Mouse (Mus musculus) intestine, embryonic 15.5 days (tissue): ENCODE results near the gene Tmem170. TPM values are rescaled to one million over a fixed set of nuclear protein-coding genes. Genes with fewer than 3 reads are reported as not detected.

Experiments
- ATAC-seq: fragments of 200-750 bp; cut with Nextera tagmentation; 2 replicates; pipeline ENCODE4 v1.8.0; 2017; ENCODE audit warnings: moderate TSS enrichment, moderate library complexity
- H3K27ac ChIP-seq: fragments of 300-500 bp; sonication (generic); 2 replicates; pipeline ENCODE4 v1.5.1; 2015; ENCODE audit warnings: mild to moderate bottlenecking, inconsistent platforms
- H3K27me3 ChIP-seq: fragments of 300-500 bp; sonication (generic); replicated peaks from 2 replicates; pipeline ENCODE4 v1.6.1; 2015; ENCODE audit warnings: inconsistent platforms
- H3K36me3 ChIP-seq: fragments of 300-500 bp; sonication (generic); 2 replicates; pipeline ENCODE4 v1.6.1; 2015; ENCODE audit warnings: inconsistent platforms
- H3K4me1 ChIP-seq: fragments of 300-500 bp; sonication (generic); replicated peaks from 2 replicates; pipeline ENCODE4 v1.6.1; 2015; ENCODE audit warnings: inconsistent platforms
- H3K4me2 ChIP-seq: fragments of 300-500 bp; sonication (generic); replicated peaks from 2 replicates; pipeline ENCODE4 v1.6.1; 2015; ENCODE audit warnings: mild to moderate bottlenecking, inconsistent platforms
- H3K4me3 ChIP-seq: fragments of 300-500 bp; sonication (generic); replicated peaks from 2 replicates; pipeline ENCODE4 v1.5.1; 2015; ENCODE audit warnings: inconsistent platforms
- H3K9ac ChIP-seq: fragments of 300-500 bp; sonication (generic); 2 replicates; pipeline ENCODE4 v1.6.1; 2015; ENCODE audit warnings: inconsistent platforms
- H3K9me3 ChIP-seq: fragments of 300-500 bp; sonication (generic); 2 replicates; pipeline ENCODE4 v1.6.1; 2016; ENCODE audit warnings: inconsistent platforms
- WGBS: fragments of 180-500 bp; shearing (Covaris S2); methylation state at CpG from one replicate; pipeline ENCODE4 v1.1.7; 2015; 5-methylcytosine and 5-hydroxymethylcytosine counted together
- polyA plus RNA-seq: library from polyadenylated mRNA; unstranded; fragments of >200 nt; fragmentation: Nextera tagmentation; extraction: Ambion mirVana; gene quantifications from 2 replicates; pipeline ENCODE4 v1.2.1, GENCODE M21; 2015

Gene Tmem170
- 15.9 and 16.0 TPM in 2 replicates for polyA plus RNA-seq

DNA sequence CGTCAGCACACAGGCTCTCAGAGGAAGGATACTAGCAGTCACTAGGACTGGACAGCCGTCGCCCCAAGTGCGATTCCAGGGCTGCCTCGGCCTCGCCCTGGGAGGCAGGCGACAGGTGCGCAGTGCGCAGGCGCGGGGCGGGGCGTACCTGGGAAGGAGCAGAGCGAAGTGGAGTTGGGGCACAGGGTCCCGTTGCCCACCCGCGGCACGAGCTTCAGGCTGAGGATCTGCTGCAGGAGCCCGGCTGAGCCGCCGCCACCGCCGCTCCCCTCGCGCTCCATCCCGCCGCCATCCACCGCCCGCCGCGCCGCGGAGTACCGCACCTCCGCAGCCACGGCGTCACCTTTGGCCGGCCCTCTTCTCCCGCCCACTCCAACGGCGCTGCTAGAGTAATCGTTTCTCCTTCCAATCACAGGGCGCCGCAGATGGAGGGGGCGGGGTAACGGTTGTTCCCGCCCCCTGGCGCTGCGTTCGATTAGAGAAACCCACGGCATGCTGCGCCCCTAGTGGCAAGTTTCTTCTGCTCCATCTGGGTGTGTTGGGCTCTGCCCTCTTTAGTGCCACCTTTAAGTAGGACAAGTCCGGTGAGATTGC lies at the start of gene Tmem170:
Tmem170 (minus strand) TSS at position 396 of the 594 bp plus-strand sequence.
- Histone ChIP-seq H3K36me3 (no peaks in the 10 kb centered on the region), H3K4me2 (peak within 1 kb of the TSS; percentile 78), H3K9ac (peak within 1 kb of the TSS; percentile 82), H3K27me3 (no peaks in the 10 kb centered on the region), H3K4me1 (no peaks in the 10 kb centered on the region), H3K9me3 (no peaks in the 10 kb centered on the region), H3K4me3 (peak within 1 kb of the TSS; percentile 83), H3K27ac (peak within 1 kb of the TSS; percentile 81)
- peak; percentile 99 for ATAC-seq
- under 1% methylated on average over 53 of the region's 53 CpGs for WGBS

DNA sequence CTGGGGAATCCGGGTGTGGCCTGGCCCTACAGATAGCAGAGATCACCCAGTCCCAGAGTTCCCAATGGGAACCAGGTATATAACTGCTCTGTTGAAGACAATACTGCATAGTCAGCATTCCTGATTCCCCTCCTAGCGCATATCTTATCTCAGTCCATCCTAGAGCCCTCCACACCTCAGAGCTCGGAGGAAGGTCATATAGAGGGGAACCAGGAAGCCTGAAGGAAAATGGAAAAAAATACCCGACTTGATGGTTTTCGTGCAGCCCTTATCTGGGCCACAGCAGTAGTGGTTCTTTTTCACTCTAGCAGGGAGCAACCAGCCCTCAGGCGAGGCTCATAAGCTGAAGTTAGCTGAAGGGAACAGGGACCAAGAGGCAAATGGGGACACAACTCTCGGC lies 48.4 kb upstream of the Tmem170 start:
- H3K36me3 ChIP-seq = no peaks in the 10 kb centered on the region
- no peaks in the 10 kb centered on the region for H3K27me3 ChIP-seq
- H3K4me1 ChIP-seq = no peaks in the 10 kb centered on the region
- H3K9ac ChIP-seq = no peak overlapping the region
- H3K9me3 ChIP-seq = no peaks in the 10 kb centered on the region
- WGBS = 61% methylated on average over 7 of the region's 7 CpGs
- no peak overlapping the region for H3K27ac ChIP-seq
- H3K4me2 ChIP-seq = no peak overlapping the region
- peak; percentile 76 for ATAC-seq
- no peak overlapping the region for H3K4me3 ChIP-seq

DNA sequence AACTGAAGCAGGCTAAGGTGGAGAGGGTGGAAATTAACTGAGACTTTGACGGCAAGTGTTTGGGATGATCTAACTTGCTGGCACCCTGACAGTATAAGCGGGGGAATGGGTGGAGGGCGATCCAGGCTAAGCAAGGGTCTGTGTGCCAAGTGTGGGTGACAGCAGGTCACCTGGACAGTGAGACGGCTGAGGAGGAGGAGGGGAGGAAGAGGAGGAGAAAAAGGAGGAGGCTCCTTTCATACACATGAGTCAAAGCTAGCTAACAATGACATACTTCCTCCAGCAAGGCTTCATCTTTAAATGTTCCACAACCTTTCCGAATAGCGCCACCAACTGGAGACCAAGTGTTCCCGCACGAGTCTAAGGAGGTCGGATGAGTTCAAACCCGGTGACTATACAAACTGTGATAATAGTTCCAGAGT lies 46.8 kb upstream of the Tmem170 start:
- Histone ChIP-seq H3K4me2 (no peak overlapping the region), H3K4me3 (no peak overlapping the region)
- WGBS = 32% methylated on average over 10 of the region's 10 CpGs

DNA sequence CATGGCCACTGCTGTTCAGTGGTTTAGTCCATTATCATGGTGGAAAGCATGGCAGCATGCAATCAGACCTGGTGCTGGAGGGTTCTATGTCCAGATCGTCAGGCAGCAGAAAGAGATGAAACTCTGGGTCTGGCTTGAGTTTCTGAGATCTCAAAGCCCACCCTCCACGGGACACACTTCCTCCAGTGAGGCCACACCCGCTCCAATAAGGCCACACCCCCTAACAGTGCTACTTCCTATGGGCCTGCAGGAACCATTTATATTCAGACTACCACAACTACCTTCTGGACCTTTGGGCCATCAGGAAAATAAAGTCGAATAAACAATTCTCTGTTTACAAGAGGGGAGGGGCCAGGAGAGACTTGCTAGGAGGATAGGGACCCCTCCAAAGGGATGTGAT lies 44.4 kb upstream of the Tmem170 start:
- H3K36me3 ChIP-seq = no peaks in the 10 kb centered on the region
- H3K9me3 ChIP-seq = no peaks in the 10 kb centered on the region
- no peak overlapping the region for H3K4me2 ChIP-seq
- ATAC-seq = no peak
- H3K27me3 ChIP-seq = no peaks in the 10 kb centered on the region
- WGBS = 76% methylated on average over 4 of the region's 4 CpGs
- H3K4me3 ChIP-seq = no peak overlapping the region
- H3K9ac ChIP-seq = no peak overlapping the region
- H3K27ac ChIP-seq = no peak overlapping the region
- no peaks in the 10 kb centered on the region for H3K4me1 ChIP-seq

More for the DNA sequence above, 46.8 kb upstream of the Tmem170 start:
- Histone ChIP-seq H3K27me3 (no peaks in the 10 kb centered on the region), H3K9ac (no peak overlapping the region), H3K36me3 (no peaks in the 10 kb centered on the region), H3K9me3 (no peaks in the 10 kb centered on the region), H3K27ac (no peak overlapping the region), H3K4me1 (no peaks in the 10 kb centered on the region)
- peak; percentile 46; the same call in 1 of the 2 replicates for ATAC-seq

DNA sequence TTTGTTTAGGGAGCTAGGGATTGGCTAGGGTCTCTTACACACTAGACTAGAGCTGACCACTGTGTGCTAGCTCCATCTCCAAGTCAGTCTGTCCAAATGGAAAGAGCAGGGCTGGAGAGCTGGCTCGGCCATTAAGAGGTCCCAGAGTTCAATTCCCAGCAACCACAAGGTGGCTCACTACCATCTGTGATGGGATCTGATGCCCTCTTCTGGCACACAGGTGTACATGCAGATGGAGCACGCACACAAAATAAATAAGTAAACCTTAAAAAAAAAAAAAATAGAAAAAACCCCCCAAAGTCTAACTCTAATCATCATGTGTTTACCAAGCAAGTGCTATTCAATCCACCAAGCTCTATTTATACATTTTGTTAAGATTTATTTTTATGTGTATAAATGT lies 43.1 kb upstream of the Tmem170 start:
- H3K9ac ChIP-seq = no peak overlapping the region
- H3K27ac ChIP-seq = no peak overlapping the region
- no peaks in the 10 kb centered on the region for H3K4me1 ChIP-seq
- no peaks in the 10 kb centered on the region for H3K36me3 ChIP-seq
- no peak overlapping the region for H3K4me2 ChIP-seq
- WGBS = 88% methylated on average over 2 of the region's 2 CpGs
- no peaks in the 10 kb centered on the region for H3K27me3 ChIP-seq
- no peaks in the 10 kb centered on the region for H3K9me3 ChIP-seq
- H3K4me3 ChIP-seq = no peak overlapping the region
- no peak for ATAC-seq

DNA sequence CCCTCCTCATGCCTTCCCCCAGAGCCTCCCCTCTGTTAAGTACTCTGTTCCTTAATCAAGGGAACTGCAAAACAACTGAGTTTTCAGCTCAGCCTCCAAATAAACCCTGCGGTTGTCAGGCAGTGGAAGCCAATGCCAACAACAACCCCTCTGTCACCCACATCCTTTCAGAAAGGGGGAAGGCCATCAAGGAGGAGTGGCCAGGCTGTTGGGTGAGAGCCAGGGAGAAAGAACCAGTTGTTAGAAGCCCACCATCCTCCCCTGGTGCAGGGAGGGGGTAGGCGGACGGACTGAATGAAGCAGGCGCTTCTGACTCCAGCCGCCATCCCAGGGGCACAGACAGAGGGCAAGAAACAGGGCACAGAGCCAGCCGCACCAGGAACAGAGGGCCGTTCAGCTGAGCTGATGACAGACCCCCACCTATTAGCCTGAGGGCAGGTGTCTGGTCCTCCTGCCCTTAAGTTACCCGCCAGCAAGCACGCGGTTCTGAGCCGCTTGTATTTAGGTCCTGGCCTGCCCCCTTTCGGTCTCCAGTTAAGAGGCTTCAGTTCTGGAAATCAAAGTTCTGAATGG lies 36.4 kb upstream of the Tmem170 start:
- peaks cover 11% of the 10 kb centered on the region for H3K4me1 ChIP-seq
- H3K9me3 ChIP-seq = no peaks in the 10 kb centered on the region
- no peak overlapping the region for H3K4me2 ChIP-seq
- H3K4me3 ChIP-seq = no peak overlapping the region
- H3K27ac ChIP-seq = no peak overlapping the region
- H3K36me3 ChIP-seq = no peaks in the 10 kb centered on the region
- ATAC-seq = peak; percentile 62
- 60% methylated on average over 12 of the region's 12 CpGs for WGBS
- peaks cover 9% of the 10 kb centered on the region; the same call in 1 of the 2 replicates for H3K27me3 ChIP-seq
- H3K9ac ChIP-seq = no peak overlapping the region

DNA sequence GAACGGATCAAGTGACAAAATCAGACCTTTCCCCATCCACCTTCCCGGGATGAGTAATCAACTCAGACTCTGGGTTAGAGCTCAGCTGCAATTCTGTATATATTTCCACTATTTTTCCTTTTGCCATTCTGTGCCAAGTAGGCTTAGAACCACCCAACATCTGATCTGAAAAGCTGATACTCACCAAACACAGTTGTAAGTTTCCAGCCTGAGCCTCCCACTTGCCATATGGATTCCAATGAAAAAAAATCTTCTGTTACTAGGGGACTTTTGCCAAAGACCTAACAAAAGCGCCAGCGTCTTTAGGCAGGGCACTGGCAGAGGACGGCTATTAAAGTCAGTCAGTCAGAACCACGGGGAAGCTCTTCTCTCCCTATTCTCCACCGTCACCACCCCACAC lies 35.0 kb upstream of the Tmem170 start:
- H3K27ac ChIP-seq = no peak overlapping the region
- peaks cover 9% of the 10 kb centered on the region; the same call in 1 of the 2 replicates for H3K27me3 ChIP-seq
- no peak overlapping the region for H3K4me3 ChIP-seq
- ATAC-seq = no peak
- H3K4me2 ChIP-seq = no peak overlapping the region
- 63% methylated on average over 7 of the region's 7 CpGs for whole genome bisulfite sequencing
- no peaks in the 10 kb centered on the region for H3K36me3 ChIP-seq
- H3K4me1 ChIP-seq = peaks cover 11% of the 10 kb centered on the region
- no peaks in the 10 kb centered on the region for H3K9me3 ChIP-seq
- no peak overlapping the region for H3K9ac ChIP-seq

DNA sequence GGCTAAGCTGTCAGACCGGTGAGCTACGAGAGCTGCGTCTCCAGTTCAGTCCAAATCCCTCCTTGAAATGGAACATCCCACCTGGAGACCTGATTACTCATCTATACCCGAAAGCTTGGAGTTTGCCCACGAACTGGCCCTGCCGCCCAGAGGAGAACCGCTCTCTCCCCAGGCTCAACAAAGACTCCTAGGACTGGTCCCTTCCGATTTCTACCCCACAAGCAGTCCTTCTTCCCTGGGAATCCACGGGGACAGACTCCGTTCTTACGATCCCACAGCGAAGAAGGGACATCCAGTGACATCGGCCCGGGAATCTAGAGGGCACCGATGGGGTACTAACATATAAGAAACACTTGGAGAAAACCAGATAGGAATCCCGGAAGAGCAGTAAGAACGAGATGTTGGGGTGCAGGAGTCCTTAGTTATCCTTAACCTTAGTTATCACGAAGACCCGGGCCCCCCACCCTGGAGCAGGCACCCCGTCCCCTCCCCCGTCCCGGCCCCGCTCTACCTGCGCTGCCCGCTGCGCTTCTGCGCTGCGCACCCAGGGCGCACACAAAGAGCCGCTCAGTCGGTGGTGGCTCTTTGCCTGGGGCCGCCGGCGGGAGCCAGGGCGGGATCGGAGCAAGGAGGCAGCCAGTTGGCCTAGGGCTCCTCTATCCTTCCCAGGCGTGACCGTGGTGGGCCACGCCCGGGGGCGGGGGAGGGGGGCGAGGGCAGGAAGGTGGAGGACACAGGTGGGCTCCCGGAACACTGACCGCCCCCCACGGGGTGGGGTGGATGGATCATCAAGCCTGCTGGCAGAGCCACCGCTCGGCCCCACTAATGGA lies 33.3 kb upstream of the Tmem170 start, which contains the start of gene Chst5:
Chst5 (minus strand) TSS at position 827 of the 830 bp plus-strand sequence.
- Histone ChIP-seq H3K4me2 (peak within 1 kb of the TSS; percentile 77), H3K9ac (peak within 1 kb of the TSS; percentile 30), H3K36me3 (no peaks in the 10 kb centered on the region), H3K4me3 (peak within 1 kb of the TSS; percentile 35), H3K9me3 (no peaks in the 10 kb centered on the region), H3K4me1 (peaks cover 16% of the 10 kb centered on the region), H3K27me3 (peaks cover 9% of the 10 kb centered on the region; the same call in 1 of the 2 replicates), H3K27ac (no peak within 1 kb of the TSS)
- 5% methylated on average over 46 of the region's 47 CpGs for WGBS
- ATAC-seq = peak; percentile 48; the same call in 1 of the 2 replicates

DNA sequence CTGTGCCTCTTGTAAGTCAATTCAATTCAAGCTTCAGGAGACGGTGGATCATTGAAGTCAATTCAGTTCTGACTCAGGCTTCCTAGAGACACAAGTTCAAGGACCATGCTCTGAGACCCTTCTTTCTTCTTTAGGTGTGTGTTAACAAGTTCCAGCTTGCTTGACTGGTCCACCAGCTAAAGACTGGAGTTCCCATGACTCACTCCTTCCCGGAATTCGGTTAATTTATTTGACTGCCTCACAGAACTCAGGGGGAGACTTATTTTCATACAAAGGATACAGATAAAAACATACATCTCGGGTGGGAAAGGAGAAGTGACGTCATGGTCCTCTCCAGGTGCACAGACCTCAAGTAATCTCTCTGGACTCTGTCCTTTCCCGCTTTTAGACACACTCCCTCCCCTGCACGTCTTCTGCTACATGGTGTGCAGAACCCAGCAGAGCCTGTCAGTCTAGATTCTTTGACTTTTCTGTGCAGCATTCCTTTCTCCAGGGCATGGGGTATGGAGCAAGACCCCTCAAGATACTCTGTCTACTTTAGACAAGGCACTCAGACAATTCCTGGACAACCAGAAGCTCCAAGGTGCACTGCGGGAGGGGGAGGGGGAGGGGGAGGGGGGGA lies 29.1 kb upstream of the Tmem170 start:
- no peak overlapping the region for H3K4me3 ChIP-seq
- H3K27ac ChIP-seq = no peak overlapping the region
- no peak overlapping the region for H3K9ac ChIP-seq
- WGBS = 48% methylated on average over 7 of the region's 8 CpGs
- ATAC-seq = peak; percentile 89
- H3K9me3 ChIP-seq = no peaks in the 10 kb centered on the region
- peaks cover 16% of the 10 kb centered on the region for H3K4me1 ChIP-seq
- no peak overlapping the region for H3K4me2 ChIP-seq
- no peaks in the 10 kb centered on the region for H3K36me3 ChIP-seq
- H3K27me3 ChIP-seq = peaks cover 8% of the 10 kb centered on the region; the same call in 1 of the 2 replicates

DNA sequence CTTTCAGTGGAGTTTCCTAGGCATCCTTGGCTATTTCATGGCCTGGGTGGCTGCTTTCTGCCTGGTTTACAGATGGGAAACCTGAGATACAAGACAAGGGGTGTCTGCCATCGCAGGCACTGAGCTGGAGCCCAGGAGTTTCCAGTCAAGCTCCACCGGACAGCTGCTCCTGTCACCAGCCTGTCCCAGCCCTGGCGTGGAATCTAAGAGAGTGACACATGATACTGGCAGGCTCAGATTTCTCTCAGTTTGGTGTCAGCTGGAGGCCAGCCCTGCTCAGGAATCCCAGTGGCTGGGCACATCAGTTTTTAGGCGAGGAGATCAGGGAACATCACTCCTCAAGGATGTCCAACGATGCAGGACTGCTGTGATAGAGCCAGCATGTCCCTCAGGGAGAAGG lies 25.5 kb upstream of the Tmem170 start:
- no peak overlapping the region for H3K4me2 ChIP-seq
- peaks cover 5% of the 10 kb centered on the region; the same call in 1 of the 2 replicates for H3K4me1 ChIP-seq
- H3K9ac ChIP-seq = no peak overlapping the region
- H3K4me3 ChIP-seq = no peak overlapping the region
- no peak for ATAC-seq
- H3K9me3 ChIP-seq = no peaks in the 10 kb centered on the region
- WGBS = 37% methylated on average over 5 of the region's 5 CpGs
- H3K36me3 ChIP-seq = no peaks in the 10 kb centered on the region
- no peak overlapping the region for H3K27ac ChIP-seq
- no peaks in the 10 kb centered on the region for H3K27me3 ChIP-seq

DNA sequence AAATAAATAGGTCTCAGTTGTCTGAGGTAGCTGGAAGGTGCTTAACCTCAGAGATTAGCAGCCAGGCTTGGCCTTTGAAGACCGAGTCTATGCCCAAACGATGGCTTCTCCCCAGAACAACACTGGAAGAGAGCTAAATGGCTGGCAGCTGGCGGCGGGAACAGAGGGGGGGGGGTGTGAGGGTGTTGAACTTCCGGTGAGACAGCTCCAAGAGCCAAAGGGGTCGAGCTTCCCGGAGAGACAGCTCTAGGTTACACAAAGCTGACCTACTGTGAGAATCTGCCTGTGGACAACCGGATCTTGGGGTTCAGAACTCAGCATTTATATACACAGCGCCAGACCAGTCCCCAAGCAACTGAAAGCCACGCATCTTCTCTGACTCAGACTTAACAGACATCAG lies 22.0 kb upstream of the Tmem170 start:
- no peaks in the 10 kb centered on the region for H3K4me1 ChIP-seq
- no peak for ATAC-seq
- H3K27me3 ChIP-seq = no peaks in the 10 kb centered on the region
- no peaks in the 10 kb centered on the region for H3K36me3 ChIP-seq
- H3K4me2 ChIP-seq = no peak overlapping the region
- 43% methylated on average over 10 of the region's 10 CpGs for WGBS
- no peak overlapping the region for H3K27ac ChIP-seq
- H3K4me3 ChIP-seq = no peak overlapping the region
- no peaks in the 10 kb centered on the region for H3K9me3 ChIP-seq
- no peak overlapping the region for H3K9ac ChIP-seq

DNA sequence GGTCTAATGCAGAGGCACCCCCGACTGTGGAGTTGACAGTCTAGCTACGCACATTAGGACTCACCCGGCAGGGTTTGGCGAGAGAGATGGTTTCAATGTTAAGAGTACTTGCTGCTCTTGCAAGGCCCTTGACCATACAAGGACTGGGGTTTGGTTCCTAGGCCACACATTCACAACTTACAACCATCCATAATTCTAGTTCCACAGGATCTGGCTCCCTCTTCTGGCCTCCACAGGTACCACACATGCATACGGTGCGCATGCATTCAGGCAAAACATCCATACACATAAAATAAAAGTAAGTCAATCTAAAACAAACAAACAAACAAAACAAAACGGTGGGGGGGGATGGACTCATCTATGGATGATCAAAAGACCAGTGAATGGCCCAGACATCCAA lies 18.4 kb upstream of the Tmem170 start:
- H3K4me2 ChIP-seq = no peak overlapping the region
- H3K27me3 ChIP-seq = peaks cover 13% of the 10 kb centered on the region
- no peak overlapping the region for H3K9ac ChIP-seq
- no peaks in the 10 kb centered on the region for H3K9me3 ChIP-seq
- no peak overlapping the region for H3K27ac ChIP-seq
- WGBS = 86% methylated on average over 7 of the region's 7 CpGs
- no peak for ATAC-seq
- no peaks in the 10 kb centered on the region for H3K36me3 ChIP-seq
- H3K4me1 ChIP-seq = peaks cover 7% of the 10 kb centered on the region
- no peak overlapping the region for H3K4me3 ChIP-seq
